Mouse (Mus musculus): ENCODE data around the gene Krtap12-1.

DNA sequence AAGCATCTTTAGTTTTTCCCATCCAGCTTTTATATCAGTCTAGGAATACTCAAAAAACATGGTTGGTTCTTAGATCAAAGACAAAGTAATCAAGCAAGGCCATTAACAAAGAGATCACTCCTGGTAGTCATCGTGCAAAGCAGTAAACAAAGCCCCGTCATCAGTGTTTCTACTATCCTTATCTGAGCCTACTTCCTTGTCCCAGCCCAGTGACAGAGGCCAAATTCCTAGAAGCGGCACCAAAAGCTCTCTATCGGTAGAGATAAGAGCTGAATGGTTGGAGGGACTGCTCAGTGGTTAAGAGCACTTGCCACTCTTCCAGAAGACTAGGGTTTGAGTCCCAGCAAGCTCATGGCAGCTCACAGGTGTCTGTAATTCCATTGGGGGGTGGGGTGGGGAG, 48.9 kb upstream of the Krtap12-1 start:
- TF ChIP-seq CTCF (IDR thresholded peaks at IDR 0.05; ENCODE audit: control insufficient read depth, insufficient read depth, insufficient replicate concordance, low read depth, low read length) (no peak), POLR2A (IDR thresholded peaks at IDR 0.05; ENCODE audit: control insufficient read depth, low read depth, low read length) (no peak)
